In the genomic region with DNA sequence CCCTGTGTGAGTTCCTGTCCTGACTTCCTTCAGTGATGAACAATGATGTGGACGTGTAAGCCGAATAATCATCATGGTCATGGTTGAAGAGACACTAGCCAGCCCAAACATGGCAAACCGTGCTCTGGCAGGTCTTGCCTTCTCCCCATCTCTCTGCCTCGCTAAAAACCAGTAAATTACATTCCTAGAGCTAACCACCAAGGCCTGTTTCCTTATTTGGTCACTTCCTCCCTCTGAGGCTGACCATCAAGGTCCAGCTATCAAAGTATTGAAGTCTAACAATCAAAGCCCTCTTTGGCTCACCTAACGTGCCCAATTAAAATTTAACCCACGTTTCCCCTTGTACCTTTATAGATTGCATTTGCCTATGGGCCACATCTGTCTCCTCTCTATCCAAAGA, we compare ENCODE assay signal across 30 mouse cellular contexts. TPM values are rescaled to one million over a fixed set of nuclear protein-coding genes. Genes with fewer than 3 reads are reported as not detected.
DNase-seq lines count a peak whose midpoint lies in the region; ATAC-seq and TF ChIP-seq lines count a peak whose summit lies in the region.
"Had no signal": no experiment of that assay in that cellular context is flagged by ENCODE, and none has a peak within 500 bp of the region (broad histone marks: within the 10 kb centered on the region; RNA-seq: fewer than 3 reads in every experiment).

No protein-coding gene starts in this region.

- no peak for ATAC-seq in heart, embryonic 14.5 days (ENCODE audit: insufficient number of reproducible peaks, insufficient read depth, low FRiP score, low read depth)
- ATAC-seq: CD4-positive, CD25-positive, alpha-beta regulatory T cell, adult 4 months; forebrain, embryonic 13.5 days; inflammation-experienced regulatory T-cells, adult 6 months; midbrain, embryonic 13.5 days had no signal

- H3K9ac ChIP-seq in heart, embryonic 14.5 days (ENCODE audit: low read length), result no peak overlapping the region
- no peak overlapping the region for H3K9ac ChIP-seq in heart, adult 2 months (ENCODE audit: low read depth, low read length)
- H3K9ac ChIP-seq: forebrain, embryonic 13.5 days; hindbrain, embryonic 15.5 days; liver, embryonic 14.5 days; midbrain, embryonic 13.5 days had no signal

- no peaks in the 10 kb centered on the region for H3K9me3 ChIP-seq in heart, embryonic 14.5 days (ENCODE audit: control insufficient read depth, low read length)
- H3K9me3 ChIP-seq: hindbrain, embryonic 10.5 days; hindbrain, embryonic 15.5 days had no signal

- intact Hi-C loops in heart, postnatal 14 days (cut with DNase I), result no loop called here
- intact Hi-C loops in heart, adult 2 months (cut with DNase I), result no loop called here

- 0 out of 2 replicates have a peak overlapping the region, but pooled peaks have one; percentile 12 for H3K4me2 ChIP-seq in heart, embryonic 14.5 days (ENCODE audit: low read length)
- H3K4me2 ChIP-seq: forebrain, embryonic 13.5 days; hindbrain, embryonic 15.5 days; midbrain, embryonic 13.5 days had no signal

- H3K27me3 ChIP-seq in heart, embryonic 14.5 days (ENCODE audit: control insufficient read depth, insufficient read depth, low read length), result no peaks in the 10 kb centered on the region
- no peaks in the 10 kb centered on the region for H3K27me3 ChIP-seq in heart, adult 2 months (ENCODE audit: control insufficient read depth, insufficient read depth, low read length)
- H3K27me3 ChIP-seq: forebrain, embryonic 13.5 days; hindbrain, embryonic 15.5 days; midbrain, embryonic 13.5 days had no signal

- DNase-seq in heart, adult 11 months, result peak; percentile 67
- DNase-seq in heart, postnatal 14 days, result no peak
- DNase-seq in heart, adult 2 months, result no peak
- DNase-seq in ovary, adult 18-20 months (ENCODE audit: low spot score), result peak; percentile 32
- no peak for DNase-seq in ovary, postnatal 36 days (ENCODE audit: low spot score)
- no peak for DNase-seq in left cerebral cortex, adult 8-10 months (ENCODE audit: low spot score in 2 of 2)
- DNase-seq: cerebellum, adult 11 months; cerebellum, adult 9-10 months; cerebellum, postnatal 36 days; gastrocnemius, postnatal 10 days; kidney, adult 11 months; kidney, postnatal 36 days; left cerebral cortex, postnatal 4 days; lung, adult 2 months; lung, postnatal 10 days; right cerebral cortex, postnatal 25 days; thymus, postnatal 14 days had no signal

- peak overlapping the region; percentile 51 to 94; a peak in 3 of 4 replicates for H3K27ac ChIP-seq in heart, embryonic 14.5 days (replicated peaks in 1 of 2; ENCODE audit: control insufficient read depth in 1 of 2, insufficient read depth in 1 of 2, low read depth in 2 of 2, low read length in 2 of 2)
- H3K27ac ChIP-seq in heart, adult 2 months, result no peak overlapping the region
- H3K27ac ChIP-seq: forebrain, embryonic 13.5 days; hindbrain, embryonic 10.5 days; hindbrain, embryonic 15.5 days; layer of hippocampus, adult 2 months; liver, embryonic 14.5 days; macrophage; midbrain, embryonic 13.5 days had no signal

- no peak for TF ChIP-seq CTCF in heart, adult 2 months (IDR thresholded peaks at IDR 0.05)

- peaks cover 16% of the 10 kb centered on the region for H3K36me3 ChIP-seq in heart, embryonic 14.5 days (ENCODE audit: control insufficient read depth, insufficient read depth, low read length)
- H3K36me3 ChIP-seq in heart, adult 2 months (ENCODE audit: control insufficient read depth, insufficient read depth, low read length), result peaks cover 22% of the 10 kb centered on the region
- H3K36me3 ChIP-seq: hindbrain, embryonic 15.5 days had no signal

- H3K4me3 ChIP-seq in heart, embryonic 14.5 days (ENCODE audit: control insufficient read depth in 1 of 2, insufficient read depth in 1 of 2, low read depth in 1 of 2, low read length in 2 of 2), result no peak overlapping the region
- H3K4me3 ChIP-seq in heart, adult 2 months, result no peak overlapping the region
- H3K4me3 ChIP-seq: forebrain, embryonic 13.5 days; hindbrain, embryonic 10.5 days; hindbrain, embryonic 15.5 days; layer of hippocampus, adult 2 months; midbrain, embryonic 13.5 days had no signal

- TF ChIP-seq EP300 in heart, adult 2 months (IDR thresholded peaks at IDR 0.05; ENCODE audit: insufficient read depth, low read depth, low read length), result no peak

- peaks cover 57 to 81% of the 10 kb centered on the region in 2 experiments for H3K4me1 ChIP-seq in heart, embryonic 14.5 days (ENCODE audit: control insufficient read depth in 2 of 2, insufficient read depth in 2 of 2, low read length in 2 of 2)
- peaks cover 32% of the 10 kb centered on the region for H3K4me1 ChIP-seq in heart, adult 2 months (ENCODE audit: control insufficient read depth, insufficient read depth, low read length)

- WGBS in heart, embryonic 14.5 days, result 46% methylated on average over 6 of the region's 6 CpGs
- WGBS in heart, adult 2 months, result 45% methylated on average over 6 of the region's 6 CpGs

- TF ChIP-seq POLR2A in heart, adult 2 months (IDR thresholded peaks at IDR 0.05; ENCODE audit: insufficient read depth, low read depth, low read length), result no peak

- peaks cover 12% of the 10 kb centered on the region for H3K79me2 ChIP-seq in heart, adult 2 months (replicated peaks; ENCODE audit: control insufficient read depth, insufficient read depth, low read length)

RNA-seq across cellular contexts. Expression of a gene that starts 10.2 kb away (rescaled TPM):
- total RNA-seq in heart, postnatal 14 days (2021), result 10 to 100 TPM; 90.2 to 99.0 TPM
- 49.7 and 58.5 TPM in 2 replicates for polyA plus RNA-seq in heart, embryonic 14.5 days (2014; fragmentation: Nextera tagmentation; extraction: Ambion mirVana)
- total RNA-seq in heart, adult 2 months (2021), result 10 to 100 TPM; 53.4 to 67.5 TPM
- polyA plus RNA-seq in heart, adult 2 months (2012; rRNA removed), result 56.7 and 58.4 TPM in 2 replicates
- total RNA-seq in left cerebral cortex, adult 8-10 months (2022), result 10 to 100 TPM; 16.0 to 17.9 (median 16.8) TPM

RNA-seq across cellular contexts. Expression of a gene that starts 30.2 kb away (rescaled TPM):
- total RNA-seq in heart, postnatal 14 days (2021), result 10 to 100 TPM; 18.6 TPM
- 24.9 and 26.1 TPM in 2 replicates for polyA plus RNA-seq in heart, embryonic 14.5 days (2014; fragmentation: Nextera tagmentation; extraction: Ambion mirVana)
- 10 to 100 TPM; 12.2 to 15.2 TPM for total RNA-seq in heart, adult 2 months (2021)
- 23.9 and 31.1 TPM in 2 replicates for polyA plus RNA-seq in heart, adult 2 months (2012; rRNA removed)
- 10 to 100 TPM; 11.4 to 13.8 (median 12.2) TPM for total RNA-seq in left cerebral cortex, adult 8-10 months (2022)

RNA-seq across cellular contexts. Expression of a gene that starts 30.5 kb away (rescaled TPM):
- 10 to 100 TPM; 11.6 to 11.9 TPM for total RNA-seq in heart, postnatal 14 days (2021)
- 5.2 and 5.3 TPM in 2 replicates for polyA plus RNA-seq in heart, embryonic 14.5 days (2014; fragmentation: Nextera tagmentation; extraction: Ambion mirVana)
- 1 to 10 TPM; 7.6 to 8.1 TPM for total RNA-seq in heart, adult 2 months (2021)
- polyA plus RNA-seq in heart, adult 2 months (2012; rRNA removed), result 5.5 and 7.3 TPM in 2 replicates
- 10 to 100 TPM; 14.7 to 16.3 (median 15.3) TPM for total RNA-seq in left cerebral cortex, adult 8-10 months (2022)

RNA-seq across cellular contexts. Expression of a gene that starts 51.9 kb away (rescaled TPM):
- under 1 TPM in 1 of 2 experiments, not detected in 1; 0.37 TPM for total RNA-seq in heart, postnatal 14 days (2021)
- 0.40 TPM in 1 of 2 replicates, not detected in the other for polyA plus RNA-seq in heart, embryonic 14.5 days (2014; fragmentation: Nextera tagmentation; extraction: Ambion mirVana)
- not detected for total RNA-seq in heart, adult 2 months (2021)
- 0.44 and 0.59 TPM in 2 replicates for polyA plus RNA-seq in heart, adult 2 months (2012; rRNA removed)
- total RNA-seq in left cerebral cortex, adult 8-10 months (2022), result not detected
- total RNA-seq: gastrocnemius, postnatal 10 days; megakaryocyte-erythroid progenitor cell, adult 5-6 weeks had no signal
- polyA plus RNA-seq: CD4-positive, CD25-positive, alpha-beta regulatory T cell, adult 4 months; embryonic facial prominence, embryonic 11.5 days; hindbrain, embryonic 10.5 days; inflammation-experienced regulatory T-cells, adult 6 months; liver, embryonic 14.5 days; macrophage; stomach, embryonic 16.5 days had no signal

RNA-seq across cellular contexts. Expression of a gene that starts 55.9 kb away (rescaled TPM):
- total RNA-seq in heart, postnatal 14 days (2021), result 1 to 10 TPM; 1.3 to 1.7 TPM
- 0.71 and 1.00 TPM in 2 replicates for polyA plus RNA-seq in heart, embryonic 14.5 days (2014; fragmentation: Nextera tagmentation; extraction: Ambion mirVana)
- total RNA-seq in heart, adult 2 months (2021), result under 1 TPM; 0.61 to 0.63 TPM
- 1.00 and 1.2 TPM in 2 replicates for polyA plus RNA-seq in heart, adult 2 months (2012; rRNA removed)
- total RNA-seq in left cerebral cortex, adult 8-10 months (2022), result under 1 TPM; 0.25 to 0.53 (median 0.49) TPM

Comparison
In these comparisons a context has a peak if more than half of its experiments do, and no peak if none do; other contexts are left out.
1. DNase-seq: peak in heart, adult 11 months (single experiment) and ovary, adult 18-20 months (single experiment); none in heart, postnatal 14 days (0 of 2), heart, adult 2 months (0 of 2), ovary, postnatal 36 days (single experiment) and left cerebral cortex, adult 8-10 months (0 of 2).